Mouse (Mus musculus): Measurements from ENCODE around the gene Tns1.
"Not testable (repeated sequence)": the region's sequence is repeated elsewhere in the genome, so short reads cannot be mapped to it uniquely, and the experiment has no call there.

The Tns1 gene

GRCm38 (mm10) chr1:74124021-74124981 is at the start of gene Tns1:
TSS of gene Tns1 (minus strand) at chr1:74124449.
- CTCF ChIA-PET = interaction anchor here (0.6 kb wide), 1 partner anchor 334 kb away, joined by 3 read pairs; no protein-coding TSS in a partner anchor

- CTCF ChIA-PET = no interaction called here
Observed at GRCm38 (mm10) chr1:74172722-74173121, 48.5 kb upstream of the Tns1 start.

- CTCF ChIA-PET = no interaction called here
Observed at GRCm38 (mm10) chr1:74169721-74170120, 45.5 kb upstream of the Tns1 start.

- CTCF ChIA-PET = no interaction called here
Observed at GRCm38 (mm10) chr1:74167136-74167535, 42.9 kb upstream of the Tns1 start.

- CTCF ChIA-PET = no interaction called here
Observed at GRCm38 (mm10) chr1:74160036-74160435, 35.8 kb upstream of the Tns1 start.

- CTCF ChIA-PET = not testable (repeated sequence)
Observed at GRCm38 (mm10) chr1:74159613-74160012, 35.4 kb upstream of the Tns1 start.

- CTCF ChIA-PET = no interaction called here
Observed at GRCm38 (mm10) chr1:74156381-74156910, 32.2 kb upstream of the Tns1 start.

- CTCF ChIA-PET = no interaction called here
Observed at GRCm38 (mm10) chr1:74155435-74156012, 31.3 kb upstream of the Tns1 start.

GRCm38 (mm10) chr1:74153461-74154184 is 29.4 kb upstream of the Tns1 start, which contains the start of gene Cxcr2:
TSS of gene Cxcr2 (plus strand) at chr1:74153989.
- CTCF ChIA-PET = interaction anchor here (1.1 kb wide), 1 partner anchor 76 kb away, joined by 3 read pairs; no protein-coding TSS in a partner anchor

- CTCF ChIA-PET = no interaction called here
Observed at GRCm38 (mm10) chr1:74151091-74151490, 26.8 kb upstream of the Tns1 start.

GRCm38 (mm10) chr1:74150101-74150500 is 25.9 kb upstream of the Tns1 start:
- CTCF ChIA-PET = interaction anchor here (1.0 kb wide), 1 partner anchor 20 kb away, joined by 4 read pairs; no protein-coding TSS in a partner anchor

- CTCF ChIA-PET = interaction anchor here (1.0 kb wide), 1 partner anchor 19 kb away, joined by 4 read pairs; no protein-coding TSS in a partner anchor
Observed at GRCm38 (mm10) chr1:74149106-74149885, 25.0 kb upstream of the Tns1 start.

GRCm38 (mm10) chr1:74141781-74142180 is 17.5 kb upstream of the Tns1 start:
- CTCF ChIA-PET = no interaction called here

GRCm38 (mm10) chr1:74139415-74139814 is 15.2 kb upstream of the Tns1 start:
- CTCF ChIA-PET = no interaction called here

GRCm38 (mm10) chr1:74135326-74135950 is 11.2 kb upstream of the Tns1 start:
- CTCF ChIA-PET = no interaction called here

- CTCF ChIA-PET = no interaction called here
Observed at GRCm38 (mm10) chr1:74133954-74134353, 9.7 kb upstream of the Tns1 start.

- CTCF ChIA-PET = no interaction called here
Observed at GRCm38 (mm10) chr1:74132011-74132410, 7.8 kb upstream of the Tns1 start.

GRCm38 (mm10) chr1:74130883-74131659 is 6.8 kb upstream of the Tns1 start:
- CTCF ChIA-PET = no interaction called here

- CTCF ChIA-PET = no interaction called here
Observed at GRCm38 (mm10) chr1:74124991-74125552, 823 bp upstream of the Tns1 start, which contains the start of gene Rufy4. TSS of gene Rufy4 (plus strand) at chr1:74125541.
